In the genomic region with DNA sequence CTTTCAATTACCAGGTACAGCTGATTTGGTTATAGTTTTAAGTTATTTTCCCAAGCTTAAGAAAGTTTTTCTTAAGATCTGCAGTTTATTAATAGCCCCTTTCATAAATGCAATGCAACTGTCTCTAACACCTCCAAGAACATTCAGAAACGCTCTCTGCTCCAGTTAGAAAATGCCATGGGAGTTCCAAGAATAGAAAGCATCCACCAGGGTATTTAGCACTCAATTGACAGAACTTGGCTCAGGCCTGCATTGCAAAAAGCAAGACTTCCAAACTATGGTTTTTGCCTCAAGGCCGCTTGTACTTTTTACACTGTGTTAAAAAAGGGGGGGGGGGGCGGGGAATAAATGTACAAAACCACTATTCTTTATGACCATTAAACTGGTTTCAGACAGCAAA, we compare ENCODE assay signal across 8 mouse cellular contexts. TPM values are rescaled to one million over a fixed set of nuclear protein-coding genes. Genes with fewer than 3 reads are reported as not detected.
DNase-seq lines count a peak whose midpoint lies in the region; ATAC-seq and TF ChIP-seq lines count a peak whose summit lies in the region.

No protein-coding gene starts in this region.

- intact Hi-C loops in gastrocnemius, postnatal 14 days (cut with DNase I; ENCODE audit: low total_unique reads) = no loop called here

- H3K4me2 ChIP-seq in forebrain, embryonic 14.5 days (ENCODE audit: low read length) = peak overlapping the region; percentile 86
- peak overlapping the region; percentile 91 for H3K4me2 ChIP-seq in liver, embryonic 13.5 days
- peak overlapping the region; percentile 87 for H3K4me2 ChIP-seq in stomach, postnatal 0 days (replicated peaks; ENCODE audit: low read depth)

- no peaks in the 10 kb centered on the region for H3K36me3 ChIP-seq in forebrain, embryonic 14.5 days (ENCODE audit: control insufficient read depth, insufficient read depth, low read length)
- no peaks in the 10 kb centered on the region for H3K36me3 ChIP-seq in liver, embryonic 13.5 days
- H3K36me3 ChIP-seq in stomach, postnatal 0 days (ENCODE audit: control insufficient read depth, insufficient read depth, low read length) = no peaks in the 10 kb centered on the region

- peak overlapping the region; percentile 5; the same call in 1 of the 2 replicates for H3K9ac ChIP-seq in forebrain, embryonic 14.5 days (ENCODE audit: low read length)
- H3K9ac ChIP-seq in liver, embryonic 13.5 days = no peak overlapping the region
- H3K9ac ChIP-seq in stomach, postnatal 0 days (ENCODE audit: low read length) = no peak overlapping the region

- no peaks in the 10 kb centered on the region for H3K27me3 ChIP-seq in forebrain, embryonic 14.5 days (replicated peaks; ENCODE audit: control insufficient read depth, insufficient read depth, low read length)
- H3K27me3 ChIP-seq in liver, embryonic 13.5 days = peaks cover 30% of the 10 kb centered on the region
- no peaks in the 10 kb centered on the region for H3K27me3 ChIP-seq in stomach, postnatal 0 days (ENCODE audit: control insufficient read depth, insufficient read depth, low read length)

- no peaks in the 10 kb centered on the region for H3K9me3 ChIP-seq in forebrain, embryonic 14.5 days (replicated peaks; ENCODE audit: control insufficient read depth, low read length)
- H3K9me3 ChIP-seq in liver, embryonic 13.5 days (replicated peaks) = no peaks in the 10 kb centered on the region
- H3K9me3 ChIP-seq in stomach, postnatal 0 days (ENCODE audit: control insufficient read depth, low read length) = no peaks in the 10 kb centered on the region

- WGBS in forebrain, embryonic 14.5 days = 29% methylated on average over 3 of the region's 3 CpGs
- WGBS in liver, embryonic 13.5 days (ENCODE audit: insufficient replicate concordance) = 39% methylated on average over 3 of the region's 3 CpGs
- 50% methylated on average over 3 of the region's 3 CpGs for WGBS in stomach, postnatal 0 days

- no peak for DNase-seq in frontal cortex, postnatal 14 days (ENCODE audit: low spot score in 2 of 2)
- DNase-seq in 3T3-L1 (ENCODE audit: low read depth, low spot score) = peak; percentile 25
- peak; percentile 53 for DNase-seq in forebrain, embryonic 14.5 days (ENCODE audit: low spot score)
- DNase-seq in liver, embryonic 13.5 days = no peak
- DNase-seq in stomach, postnatal 0 days (ENCODE audit: low spot score) = no peak
- DNase-seq in cerebellum, adult 11-12 months = no peak
- no peak for DNase-seq in gastrocnemius, postnatal 14 days

- peak; percentile 71 for ATAC-seq in frontal cortex, adult (ENCODE audit: low TSS enrichment)
- no peak for ATAC-seq in forebrain, embryonic 14.5 days
- ATAC-seq in liver, embryonic 13.5 days (ENCODE audit: low read depth) = no peak
- no peak for ATAC-seq in stomach, postnatal 0 days (ENCODE audit: low FRiP score, low TSS enrichment)

- H3K4me1 ChIP-seq in forebrain, embryonic 14.5 days (ENCODE audit: control insufficient read depth, insufficient read depth, low read length) = peaks cover 18% of the 10 kb centered on the region
- H3K4me1 ChIP-seq in liver, embryonic 13.5 days (replicated peaks) = peaks cover 11% of the 10 kb centered on the region
- H3K4me1 ChIP-seq in stomach, postnatal 0 days (replicated peaks; ENCODE audit: control insufficient read depth, insufficient read depth) = peaks cover 4% of the 10 kb centered on the region; the same call in 1 of the 2 replicates

- no peak for TF ChIP-seq EP300 in stomach, postnatal 0 days (optimal IDR thresholded peaks at IDR 0.05)

- no peak overlapping the region for H3K27ac ChIP-seq in forebrain, embryonic 14.5 days (ENCODE audit: low read depth, low read length)
- H3K27ac ChIP-seq in liver, embryonic 13.5 days = no peak overlapping the region
- no peak overlapping the region for H3K27ac ChIP-seq in stomach, postnatal 0 days (replicated peaks)

- TF ChIP-seq CTCF in stomach, postnatal 0 days (IDR thresholded peaks at IDR 0.05; ENCODE audit: low read depth) = no peak

- no peak overlapping the region for H3K4me3 ChIP-seq in forebrain, embryonic 14.5 days (ENCODE audit: low read depth, low read length)
- H3K4me3 ChIP-seq in liver, embryonic 13.5 days (replicated peaks) = peak overlapping the region; percentile 73; the same call in 1 of the 2 replicates
- H3K4me3 ChIP-seq in stomach, postnatal 0 days (ENCODE audit: low read depth, low read length) = peak overlapping the region; percentile 87; the same call in 1 of the 2 replicates

RNA-seq across cellular contexts. Expression of a gene that starts 0.6 kb away (rescaled TPM):
- polyA plus RNA-seq in forebrain, embryonic 14.5 days (2014; fragmentation: Nextera tagmentation; extraction: Ambion mirVana) = 9.8 and 11.4 TPM in 2 replicates
- 1.4 TPM in 2 replicates for polyA plus RNA-seq in liver, embryonic 13.5 days (2015; fragmentation: Nextera tagmentation; extraction: Ambion mirVana)
- polyA plus RNA-seq in stomach, postnatal 0 days (2015; fragmentation: Nextera tagmentation; extraction: Ambion mirVana) = 18.2 and 19.6 TPM in 2 replicates
- 1 to 10 TPM; 2.9 to 3.1 TPM for total RNA-seq in gastrocnemius, postnatal 14 days (2021)

RNA-seq across cellular contexts. Expression of a gene that starts 4.5 kb away (rescaled TPM):
- polyA plus RNA-seq in forebrain, embryonic 14.5 days (2014; fragmentation: Nextera tagmentation; extraction: Ambion mirVana) = 2.0 and 2.1 TPM in 2 replicates
- polyA plus RNA-seq in liver, embryonic 13.5 days (2015; fragmentation: Nextera tagmentation; extraction: Ambion mirVana) = 1.1 and 1.7 TPM in 2 replicates
- polyA plus RNA-seq in stomach, postnatal 0 days (2015; fragmentation: Nextera tagmentation; extraction: Ambion mirVana) = 0.84 and 1.3 TPM in 2 replicates
- total RNA-seq in gastrocnemius, postnatal 14 days (2021) = 1 to 10 TPM in 1 of 2 experiments, not detected in 1; 1.2 TPM

RNA-seq across cellular contexts. Expression of a gene that starts 27.0 kb away (rescaled TPM):
- 42.0 and 55.0 TPM in 2 replicates for polyA plus RNA-seq in forebrain, embryonic 14.5 days (2014; fragmentation: Nextera tagmentation; extraction: Ambion mirVana)
- 10.4 and 14.2 TPM in 2 replicates for polyA plus RNA-seq in liver, embryonic 13.5 days (2015; fragmentation: Nextera tagmentation; extraction: Ambion mirVana)
- polyA plus RNA-seq in stomach, postnatal 0 days (2015; fragmentation: Nextera tagmentation; extraction: Ambion mirVana) = 19.5 and 19.7 TPM in 2 replicates
- 10 to 100 TPM; 26.6 to 33.8 TPM for total RNA-seq in gastrocnemius, postnatal 14 days (2021)

Comparison
In these comparisons a context has a peak if more than half of its experiments do, and no peak if none do; other contexts are left out.
1. DNase-seq: peak in 3T3-L1 (single experiment) and forebrain, embryonic 14.5 days (single experiment); none in frontal cortex, postnatal 14 days (0 of 2), liver, embryonic 13.5 days (single experiment), stomach, postnatal 0 days (single experiment), cerebellum, adult 11-12 months (single experiment) and gastrocnemius, postnatal 14 days (single experiment).
2. Peak in every context shown above with its lines, with median percentiles within 50 percentile points of each other: H3K4me2 ChIP-seq.